Mouse (Mus musculus) thymus, postnatal 10 days (tissue): ENCODE measurements around the gene Rpl9-ps6.
"Not testable (repeated sequence)": the region's sequence is repeated elsewhere in the genome, so short reads cannot be mapped to it uniquely, and the experiment has no call there.

ENCODE experiments used
- DNase-seq, 2 experiments: peaks; one replicate each; pipeline ENCODE4 v3.0.0; 2021; ENCODE audit warnings: low spot score in 2 of 2

The Rpl9-ps6 gene

DNA sequence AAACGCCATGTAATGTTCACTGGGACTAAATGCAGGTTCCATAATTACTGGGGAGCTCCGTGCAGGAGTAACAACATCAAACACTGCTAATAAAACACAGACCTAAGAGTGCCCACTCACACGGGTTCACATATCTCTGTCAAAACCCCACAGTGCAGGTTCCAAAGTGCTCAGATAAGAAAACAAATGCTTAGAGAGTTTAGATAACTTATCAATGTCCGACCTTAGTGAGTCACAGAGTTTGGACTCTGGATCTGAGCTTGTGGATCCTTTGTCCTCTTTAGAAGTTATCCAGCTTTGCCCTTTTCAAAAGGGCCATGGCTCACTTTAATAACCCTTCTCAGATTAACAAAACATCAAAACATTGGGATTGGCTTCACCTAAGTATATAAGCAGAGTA, 15.1 kb upstream of the Rpl9-ps6 start:
- DNase-seq = no peak

DNA sequence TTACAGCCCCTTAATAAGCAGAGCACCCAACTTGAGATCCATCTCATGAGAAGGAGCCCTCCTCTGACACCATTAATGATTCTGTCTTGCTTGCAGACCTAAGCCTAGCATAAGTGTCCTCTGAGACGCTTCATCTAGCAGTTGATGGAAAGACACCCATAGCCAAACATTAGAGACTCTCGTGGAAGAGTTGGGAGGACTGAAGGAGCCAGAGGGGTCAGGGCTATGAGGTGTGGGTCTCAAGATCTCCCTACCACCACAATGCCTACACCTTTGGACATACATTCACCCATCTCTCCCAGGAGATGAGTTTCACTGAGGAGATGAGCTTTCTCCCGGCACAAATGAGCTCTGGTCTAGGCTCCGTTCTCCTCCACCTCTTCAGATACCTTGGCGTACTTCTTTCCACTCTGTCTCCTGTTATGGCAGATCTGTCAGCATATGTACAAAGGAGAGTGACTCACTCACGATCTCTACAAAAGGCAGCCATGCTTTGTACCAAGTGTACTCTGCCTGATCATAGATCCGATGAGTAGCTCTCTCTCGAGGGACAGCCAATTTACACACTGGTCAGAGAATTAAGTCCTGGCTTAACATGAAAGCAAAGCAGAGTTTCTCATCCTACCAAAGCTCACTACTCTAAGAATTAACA, 14.5 kb upstream of the Rpl9-ps6 start:
- no peak for DNase-seq

DNA sequence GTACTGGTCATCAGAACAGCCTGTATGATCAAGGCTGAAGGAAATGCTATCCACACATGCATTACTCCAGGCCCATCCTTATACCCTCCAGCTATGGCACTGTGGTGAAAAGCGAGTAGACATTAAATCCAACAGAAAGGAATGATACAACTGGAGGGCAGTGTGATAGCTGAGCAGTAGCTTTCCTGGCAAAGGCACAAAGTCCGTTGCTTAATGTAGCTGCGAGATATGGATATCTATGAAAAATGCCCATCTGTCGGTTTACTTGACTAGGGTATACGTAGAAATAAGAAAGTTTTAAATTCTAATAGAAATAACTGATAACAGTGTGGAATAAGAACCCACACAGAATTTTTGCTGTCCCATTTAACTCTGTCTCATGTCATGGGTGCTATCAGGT, 13.9 kb upstream of the Rpl9-ps6 start:
- no peak for DNase-seq

DNA sequence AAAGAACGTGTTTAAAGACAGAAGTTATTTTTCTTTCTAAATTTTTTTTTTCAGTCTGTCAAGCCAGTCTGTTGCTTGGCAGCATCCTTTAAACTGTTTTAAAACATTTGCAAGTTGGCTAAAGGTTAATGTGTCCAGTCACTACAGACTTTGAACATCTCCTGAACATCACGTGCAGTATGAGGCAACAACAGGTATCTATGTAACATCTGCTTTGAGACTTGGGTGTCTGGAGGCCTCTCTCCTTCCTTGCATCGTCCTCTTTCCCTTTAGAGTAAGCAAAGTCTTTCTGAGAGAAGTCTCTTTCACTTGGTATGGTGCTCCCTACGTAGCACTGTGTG, 10.3 kb upstream of the Rpl9-ps6 start:
- no peak for DNase-seq

DNA sequence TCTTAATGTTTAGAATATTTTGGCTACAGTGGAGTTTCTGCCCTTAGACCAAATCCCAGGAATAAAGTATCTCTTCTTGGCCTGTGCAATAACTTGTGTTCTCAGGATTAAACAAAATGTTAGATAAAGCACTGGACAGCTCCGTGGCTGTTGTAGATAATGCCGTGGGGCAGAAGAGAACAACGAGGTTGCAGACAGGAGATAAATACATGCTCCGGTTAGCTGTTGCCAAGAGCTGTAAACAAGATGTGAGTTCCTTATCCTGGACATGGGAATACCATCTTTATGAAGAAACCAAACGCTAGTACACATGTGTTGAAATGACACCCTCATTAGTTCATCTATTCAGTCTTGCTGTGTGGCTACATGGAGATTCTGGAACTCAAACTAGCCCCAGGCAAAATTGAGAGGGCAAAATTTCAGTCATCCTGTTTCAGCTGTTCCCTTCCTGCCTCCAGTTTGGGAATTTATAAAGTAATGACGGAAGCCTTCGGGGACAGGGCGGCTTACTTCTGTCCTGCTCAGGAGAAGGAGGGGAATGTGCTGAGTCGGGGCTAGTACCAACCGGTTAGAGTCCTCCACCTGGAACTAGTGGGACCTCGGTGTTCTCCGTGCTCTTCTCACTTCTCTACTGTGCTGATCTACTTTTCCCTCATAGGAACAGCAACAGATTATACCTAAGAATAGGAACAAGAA, 9.8 kb upstream of the Rpl9-ps6 start:
- no peak for DNase-seq

DNA sequence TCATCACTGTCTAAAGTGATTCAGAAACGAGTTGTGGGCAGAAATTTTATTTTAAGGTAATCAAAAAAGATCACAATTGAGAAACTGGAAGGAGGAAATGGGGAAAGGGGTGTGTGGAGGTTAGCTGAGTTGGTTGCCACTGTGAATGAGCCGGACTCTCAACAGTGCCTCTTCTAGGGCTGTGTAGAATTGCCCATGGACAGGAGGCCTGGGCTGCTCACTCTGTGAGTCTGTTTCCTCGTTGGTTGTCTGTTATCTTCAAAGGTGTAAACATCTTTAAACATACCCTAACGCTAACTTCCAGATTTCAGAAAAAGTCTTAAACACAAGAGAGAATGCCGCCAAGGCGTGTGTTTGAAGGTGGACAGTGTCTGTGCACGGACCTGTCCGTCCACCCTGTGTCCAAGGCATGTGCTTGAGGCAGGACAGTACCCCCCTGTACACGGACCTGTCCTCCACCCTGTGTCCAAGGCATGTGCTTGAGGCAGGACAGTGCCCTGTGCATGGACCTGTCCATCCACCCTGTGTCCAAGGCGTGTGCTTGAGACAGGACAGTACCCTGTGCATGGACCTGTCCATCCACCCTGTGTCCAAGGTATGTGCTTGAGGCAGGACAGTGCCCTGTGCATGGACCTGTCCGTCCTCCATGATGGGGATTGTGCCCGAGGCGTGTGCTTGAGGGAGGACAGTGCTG, 4.3 kb upstream of the Rpl9-ps6 start:
- no peak for DNase-seq

DNA sequence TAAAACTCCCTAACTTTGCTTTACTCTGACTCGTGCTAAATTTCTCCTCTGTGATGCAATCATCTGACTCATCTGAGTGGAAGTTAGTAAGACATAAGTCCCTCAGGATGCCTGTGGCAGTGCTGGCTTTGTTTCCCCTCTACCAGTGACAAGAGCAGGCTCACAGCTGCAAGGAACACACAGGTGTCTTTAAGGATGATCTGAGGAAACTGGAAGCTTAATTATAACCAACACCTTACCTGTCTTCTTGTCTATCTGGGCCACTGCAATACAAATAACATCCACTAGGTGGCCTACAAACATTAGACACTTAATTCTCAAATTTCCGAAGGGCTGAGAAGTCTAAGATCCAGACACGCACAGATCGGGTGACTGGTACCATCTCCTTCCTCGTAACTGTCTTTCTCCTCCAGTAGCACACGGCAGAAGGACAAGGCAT, 3.7 kb upstream of the Rpl9-ps6 start:
- DNase-seq = peak in 1 of 2 experiments; percentile 62

DNA sequence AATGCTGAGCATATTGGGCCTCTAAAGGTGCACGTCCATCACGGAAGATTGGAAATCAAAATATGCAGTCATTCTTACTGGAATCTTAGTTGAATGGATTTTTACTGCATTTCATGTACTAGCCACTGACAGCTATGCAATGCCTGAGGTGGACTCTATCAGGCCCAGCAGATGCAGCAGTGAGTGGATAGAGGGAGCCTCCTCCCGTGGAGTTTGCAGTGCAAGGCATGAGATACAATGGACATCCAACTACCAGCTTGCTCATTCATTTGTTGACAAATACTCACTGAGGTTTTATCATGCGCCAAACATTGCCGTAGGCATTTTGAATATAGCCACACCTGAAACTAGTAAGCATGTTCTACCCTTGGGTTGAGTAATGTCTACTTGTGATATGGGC, 947 bp upstream of the Rpl9-ps6 start:
- no peak for DNase-seq

DNA sequence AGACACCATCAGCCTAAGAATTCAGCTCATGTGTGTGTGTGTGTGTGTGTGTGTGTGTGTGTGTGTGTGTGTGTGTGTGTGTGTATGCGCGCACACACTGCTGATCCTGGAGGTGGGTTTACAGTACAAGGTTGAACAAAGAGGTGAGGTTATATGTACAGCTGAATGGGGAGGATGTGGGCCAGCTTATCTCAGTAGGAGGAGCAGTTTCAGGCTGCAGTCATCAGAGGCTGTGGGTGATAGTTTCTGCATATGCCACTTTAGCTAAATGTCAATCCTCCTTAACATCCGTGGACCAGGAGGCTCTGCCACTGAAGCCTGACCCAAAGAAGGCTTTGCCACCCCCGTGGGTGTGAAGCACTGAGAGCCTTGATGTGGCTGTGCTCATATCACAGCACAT, 1.1 kb downstream of the Rpl9-ps6 start:
- DNase-seq = peak; percentile 17 to 33

DNA sequence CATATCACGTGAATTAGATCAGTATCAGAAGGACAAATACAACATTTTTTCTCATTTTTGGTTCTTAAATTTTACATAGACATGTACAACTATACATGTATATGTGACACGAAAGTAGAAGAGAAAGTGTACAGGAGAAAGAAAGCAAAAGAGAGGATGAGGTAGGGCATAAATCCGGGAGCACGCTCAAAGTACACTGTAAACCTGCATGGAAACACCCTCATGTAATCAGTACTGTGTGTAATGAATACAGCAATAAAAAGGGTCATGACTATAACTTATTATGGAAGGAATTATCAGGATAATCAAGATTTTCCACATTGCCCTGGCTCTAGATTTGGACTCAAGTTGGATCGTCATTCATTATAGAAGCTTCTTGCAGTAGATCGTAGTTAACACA, 3.3 kb downstream of the Rpl9-ps6 start:
- no peak for DNase-seq

DNA sequence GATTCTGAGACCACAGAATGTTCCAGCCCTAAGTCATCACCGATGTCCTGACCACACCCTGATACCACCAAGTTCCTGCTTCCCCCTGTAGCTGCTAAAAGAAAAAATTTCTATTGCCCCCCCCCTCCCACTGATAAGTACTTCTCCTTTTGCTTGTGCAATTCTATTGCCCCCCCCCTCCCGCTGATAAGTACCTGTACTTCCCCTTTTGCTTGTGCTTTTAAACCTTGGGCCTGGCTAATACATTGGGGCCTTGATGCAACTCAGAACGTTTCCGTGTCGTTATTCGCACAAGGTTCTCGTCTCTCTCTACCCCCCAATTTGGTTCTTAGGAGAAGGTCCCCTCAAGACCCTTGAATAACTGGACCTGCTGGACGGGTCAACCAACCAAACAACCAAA, 8.7 kb downstream of the Rpl9-ps6 start:
- not testable (repeated sequence) for DNase-seq

DNA sequence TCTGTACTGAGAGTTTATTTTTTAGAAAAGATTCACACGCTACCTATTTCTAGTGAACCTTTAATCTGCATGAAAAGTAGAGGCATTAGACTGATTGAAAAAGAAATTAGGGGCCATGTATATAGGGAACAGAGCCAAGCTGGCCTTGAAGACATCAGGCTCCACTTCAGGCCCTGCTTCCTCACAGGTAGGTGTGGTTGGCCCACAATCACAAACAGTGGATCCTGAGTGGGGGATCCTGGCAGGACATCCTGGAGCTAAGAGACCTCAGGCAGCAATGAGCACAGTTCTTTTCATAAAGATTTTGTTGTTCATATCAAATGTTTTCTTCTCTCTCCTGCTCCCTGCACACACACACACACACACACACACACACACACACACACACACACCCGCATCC, 9.6 kb downstream of the Rpl9-ps6 start:
- DNase-seq = no peak

DNA sequence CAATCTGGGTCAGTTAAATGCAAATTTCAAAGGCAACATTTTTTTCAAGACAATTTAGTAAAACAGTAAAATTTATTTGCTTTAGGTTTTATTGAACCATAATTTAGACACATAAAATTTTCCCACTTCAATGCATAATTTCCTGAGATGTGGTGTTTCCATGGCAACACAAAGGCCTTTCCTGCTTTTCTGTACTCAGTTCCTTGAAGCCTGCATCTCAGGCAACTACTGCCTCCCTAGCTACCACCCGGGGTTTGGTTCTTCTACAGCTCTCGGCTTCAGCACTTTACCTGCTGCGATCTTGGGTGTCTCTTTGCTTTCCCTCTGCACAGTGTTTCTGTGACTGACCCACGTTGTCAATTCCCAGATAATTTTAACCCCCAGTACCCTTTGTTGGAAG, 14.1 kb downstream of the Rpl9-ps6 start:
- DNase-seq = no peak

DNA sequence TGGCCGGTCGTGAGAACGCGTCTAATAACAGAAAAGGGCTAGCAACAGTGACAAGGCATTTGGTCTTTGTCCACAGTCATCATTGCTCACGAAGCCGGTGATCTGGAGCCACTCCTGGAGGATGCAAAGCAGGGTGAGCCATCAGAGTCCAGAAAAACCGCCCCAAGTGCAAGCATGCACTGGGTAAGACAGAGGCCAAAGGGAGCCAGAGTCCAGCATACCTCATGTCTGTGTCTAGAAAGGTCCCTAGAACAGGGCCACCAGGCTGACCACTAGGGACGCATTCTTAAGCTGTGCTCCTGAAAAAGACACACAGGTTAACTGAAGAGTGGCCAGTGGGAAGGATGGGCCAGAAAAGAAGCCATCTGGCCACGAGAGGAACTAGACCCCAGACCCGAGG, 17.4 kb downstream of the Rpl9-ps6 start:
- no peak for DNase-seq

DNA sequence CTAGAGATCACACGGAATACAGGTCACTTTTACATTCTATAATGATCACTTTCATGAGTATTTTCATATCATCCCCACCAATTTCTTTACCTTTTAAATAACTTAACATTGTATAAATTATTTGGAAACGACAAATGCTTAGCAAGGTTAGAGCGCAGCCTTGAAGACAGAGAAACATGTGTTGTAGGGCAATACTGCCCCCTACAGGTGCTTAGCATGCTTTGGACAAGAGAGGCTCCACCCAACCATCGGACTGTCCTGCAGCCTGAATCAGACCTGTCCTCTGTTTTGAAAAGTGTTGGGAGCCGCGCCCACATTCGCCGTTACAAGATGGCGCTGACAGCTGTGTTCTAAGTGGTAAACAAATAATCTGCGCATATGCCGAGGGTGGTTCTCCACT, 24.8 kb downstream of the Rpl9-ps6 start:
- peak in 1 of 2 experiments; percentile 37 for DNase-seq

DNA sequence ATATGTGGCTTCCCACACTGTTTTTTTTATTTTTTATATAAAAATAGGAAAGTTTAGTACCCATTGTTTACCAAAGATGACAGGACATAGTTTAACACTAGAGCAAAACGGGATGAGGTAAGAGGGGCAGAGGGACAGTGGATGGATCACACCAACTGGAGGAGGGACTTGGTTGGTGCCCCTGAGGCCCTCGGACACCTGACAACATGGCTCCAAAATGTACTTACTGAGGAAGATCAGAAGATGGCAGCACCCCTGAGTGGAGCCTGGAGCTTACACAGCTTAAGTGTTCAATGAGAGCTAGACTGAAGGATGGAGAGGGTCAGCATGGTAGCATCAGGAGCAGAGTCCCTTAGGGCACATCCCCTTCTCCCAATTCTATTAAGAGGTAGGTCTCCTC, 27.0 kb downstream of the Rpl9-ps6 start:
- DNase-seq = no peak

DNA sequence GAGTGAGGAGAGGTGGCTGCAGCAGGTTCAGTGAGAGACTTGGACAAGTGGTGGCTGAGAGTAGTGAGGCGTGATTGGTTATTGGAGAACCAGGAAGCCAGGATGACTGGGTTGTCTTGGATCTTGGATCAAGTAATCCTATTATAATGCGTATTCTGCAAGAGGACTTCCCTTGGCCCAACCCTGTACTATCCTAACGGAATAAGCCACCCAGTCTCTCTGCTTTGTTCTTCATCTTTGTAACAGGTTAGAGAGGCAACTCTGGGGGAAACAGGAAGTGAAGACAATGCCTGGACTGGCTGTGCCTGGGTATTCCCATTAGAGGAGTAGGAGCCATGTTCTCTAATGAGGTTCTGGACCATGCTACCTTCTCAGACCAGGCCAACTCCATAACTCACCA, 40.5 kb downstream of the Rpl9-ps6 start:
- no peak for DNase-seq

DNA sequence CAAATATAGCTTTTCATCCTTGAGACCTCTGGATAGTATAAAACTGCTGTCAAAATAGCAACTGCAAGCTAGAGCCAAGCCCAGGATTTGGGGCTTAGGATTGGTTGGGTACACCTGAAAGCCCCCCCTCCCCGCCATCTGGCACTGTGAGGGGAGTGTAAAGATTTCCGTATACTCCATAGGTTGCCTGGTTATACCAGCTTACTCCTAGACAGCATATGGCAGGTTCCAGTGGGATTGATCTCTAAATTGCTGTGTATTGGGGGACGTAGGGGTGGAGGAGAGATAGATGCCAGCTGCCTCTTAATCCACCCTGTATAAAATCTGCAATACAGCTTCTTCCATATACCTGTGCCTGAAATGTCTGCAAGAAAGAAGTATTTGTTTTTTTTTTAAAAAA, 41.7 kb downstream of the Rpl9-ps6 start:
- DNase-seq = no peak

DNA sequence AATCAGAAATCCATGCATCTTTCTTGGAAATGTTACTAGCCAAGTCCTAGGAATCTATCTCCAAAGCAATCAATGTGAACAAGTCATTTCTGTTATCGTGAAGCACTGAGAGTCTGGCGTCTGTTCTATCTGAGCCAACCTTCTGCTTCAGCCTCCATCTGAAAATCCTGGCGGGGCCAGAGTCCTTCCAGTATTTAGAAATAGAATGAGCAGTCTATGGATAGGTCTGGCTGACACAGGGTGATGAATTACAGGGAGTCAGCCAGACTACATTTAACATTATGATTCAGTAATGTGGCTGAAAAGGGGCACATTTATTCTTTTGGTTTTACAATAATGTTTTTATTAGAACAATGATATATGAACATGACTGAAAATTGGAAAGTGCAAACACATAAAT, 47.3 kb downstream of the Rpl9-ps6 start:
- no peak for DNase-seq

DNA sequence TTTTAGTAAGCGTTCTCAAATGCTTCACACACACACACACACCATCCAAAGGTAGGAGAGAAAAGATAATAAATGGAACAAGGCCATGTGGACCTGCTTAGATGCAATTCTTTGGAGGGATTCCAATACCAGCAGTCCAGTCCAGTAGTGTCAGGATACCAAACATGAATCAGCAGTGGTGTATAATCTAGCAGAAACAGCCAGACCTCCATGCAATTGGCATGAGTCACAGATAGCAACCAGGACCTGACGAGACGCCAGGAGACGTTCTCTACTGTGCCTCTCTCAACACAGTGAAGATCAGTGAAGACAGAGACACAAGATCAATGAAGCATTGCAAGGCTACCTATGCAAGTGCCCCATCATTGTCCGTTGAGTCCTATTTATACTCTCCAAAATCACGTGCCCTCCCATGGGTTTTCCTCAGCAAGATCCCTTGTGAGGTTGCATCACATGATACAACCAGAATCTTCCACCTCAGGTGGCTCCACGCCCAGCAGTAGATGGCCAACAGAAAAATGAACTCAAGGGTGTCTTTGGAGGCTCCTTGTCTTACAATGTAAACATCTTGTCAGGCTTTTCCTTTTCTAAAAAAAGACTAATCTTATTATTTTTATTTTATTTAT, 49.6 kb downstream of the Rpl9-ps6 start:
- no peak for DNase-seq
